Mouse (Mus musculus) T-helper 17 cell (primary cell): ENCODE results near the gene Lrtm1.

ENCODE experiments used
- in situ Hi-C, 2 experiments: fragments of 300-600 bp; cut with MboI, MseI; formaldehyde crosslinking; loops; 1 replicate in 1 of 2; 2 replicates in 1 of 2; pipeline ENCODE4 v1.15.1; 2025; ENCODE audit warnings: high pct_unique_total_duplicates in 2 of 2

Gene Lrtm1

DNA sequence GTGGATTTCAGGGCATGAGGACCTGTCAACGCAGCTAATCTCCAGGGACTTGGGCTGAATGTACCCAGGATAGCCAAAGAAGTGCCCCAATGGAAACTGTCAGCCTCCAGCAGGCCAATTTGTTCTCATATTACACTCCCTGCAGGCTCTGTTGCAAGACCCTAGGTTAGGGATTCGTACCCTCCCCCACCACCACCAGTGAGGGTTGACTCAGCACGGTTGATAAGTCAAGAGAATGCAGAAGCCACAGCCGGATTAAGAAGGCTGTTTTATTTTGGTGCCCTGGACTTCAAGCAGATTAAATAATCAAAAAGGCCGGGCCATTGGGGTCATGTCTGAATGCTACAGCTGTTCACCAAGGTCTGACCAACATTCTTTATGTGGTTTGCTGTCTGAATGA, at the start of gene Lrtm1:
Gene Lrtm1 (plus strand): TSS at position 326 of the 400 bp plus-strand sequence.
- in situ Hi-C loops: no loop called here

DNA sequence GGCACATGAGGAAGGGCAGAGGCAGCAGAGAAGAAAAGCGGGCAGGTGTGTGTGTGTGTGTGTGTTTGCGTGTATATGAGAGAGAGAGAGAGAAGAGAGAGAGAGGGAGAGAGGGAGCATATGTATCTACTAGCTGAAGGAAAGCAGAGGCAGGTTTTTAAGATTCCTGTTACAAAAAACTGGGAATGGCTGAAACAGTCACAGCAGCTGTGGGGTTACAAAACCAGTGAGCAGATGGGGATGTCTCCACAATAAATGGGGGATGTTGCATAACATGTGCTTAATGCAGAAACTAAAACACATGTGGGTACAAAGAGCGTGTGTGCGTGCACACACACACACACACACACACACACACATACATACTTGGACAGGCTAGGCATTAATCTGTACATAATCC, 48.8 kb upstream of the Lrtm1 start:
- in situ Hi-C loops: no loop called here

DNA sequence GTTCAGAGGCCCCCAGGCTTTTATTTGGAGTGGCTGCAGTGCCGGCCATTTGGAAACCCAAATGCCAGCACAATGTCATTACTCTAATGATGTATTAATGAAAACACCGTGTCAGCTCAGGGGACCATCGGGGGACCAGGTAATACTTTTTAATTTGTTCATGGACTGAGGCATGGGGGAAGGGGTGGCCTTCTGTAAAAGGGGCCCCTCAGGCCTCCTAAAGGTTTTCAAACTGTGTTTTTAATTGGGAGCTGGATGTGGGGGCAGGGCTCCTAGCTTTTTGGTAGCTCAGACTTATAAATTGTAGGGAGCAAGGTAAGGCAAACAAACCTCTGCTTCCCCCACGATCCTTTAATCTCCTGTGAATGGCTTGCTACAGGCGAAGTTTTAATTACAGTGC, 45.4 kb upstream of the Lrtm1 start:
- in situ Hi-C loops: no loop called here

DNA sequence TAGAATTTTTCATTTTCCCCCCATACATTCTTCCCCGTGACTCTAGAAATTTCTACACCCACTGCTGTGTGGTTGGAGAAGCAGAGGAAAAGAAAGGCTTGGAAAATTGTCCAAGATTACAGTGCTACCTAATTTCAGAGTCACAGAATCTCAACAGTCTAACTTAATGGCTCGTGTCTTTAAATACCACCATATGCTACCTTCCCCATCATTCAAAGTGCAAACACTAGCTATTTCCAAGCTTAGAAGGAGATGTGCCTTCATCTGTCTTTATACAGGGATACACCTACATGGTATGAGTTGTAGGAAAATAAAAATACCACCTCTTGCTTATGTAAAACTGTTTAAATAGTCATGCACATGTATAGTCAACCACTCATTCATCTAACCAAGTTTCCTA, 38.8 kb upstream of the Lrtm1 start:
- in situ Hi-C loops: no loop called here

DNA sequence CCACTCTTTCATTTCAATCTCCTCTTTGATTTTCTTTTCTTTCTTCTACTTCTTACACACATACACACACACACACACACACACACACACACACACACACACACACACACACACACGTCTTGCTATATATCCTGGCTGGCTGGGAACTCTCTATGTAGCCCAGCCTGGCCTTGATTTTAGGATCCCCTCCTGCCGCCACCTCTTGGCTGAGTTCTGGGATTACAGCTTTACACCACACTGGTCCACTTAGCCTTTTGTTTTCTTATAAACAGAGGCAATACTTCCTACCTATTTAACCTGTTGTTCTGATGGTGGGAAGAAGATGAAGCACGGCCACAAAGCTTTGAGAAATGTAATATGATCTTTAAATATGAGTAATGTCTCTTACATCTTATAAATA, 37.5 kb upstream of the Lrtm1 start:
- in situ Hi-C loops: no loop called here

DNA sequence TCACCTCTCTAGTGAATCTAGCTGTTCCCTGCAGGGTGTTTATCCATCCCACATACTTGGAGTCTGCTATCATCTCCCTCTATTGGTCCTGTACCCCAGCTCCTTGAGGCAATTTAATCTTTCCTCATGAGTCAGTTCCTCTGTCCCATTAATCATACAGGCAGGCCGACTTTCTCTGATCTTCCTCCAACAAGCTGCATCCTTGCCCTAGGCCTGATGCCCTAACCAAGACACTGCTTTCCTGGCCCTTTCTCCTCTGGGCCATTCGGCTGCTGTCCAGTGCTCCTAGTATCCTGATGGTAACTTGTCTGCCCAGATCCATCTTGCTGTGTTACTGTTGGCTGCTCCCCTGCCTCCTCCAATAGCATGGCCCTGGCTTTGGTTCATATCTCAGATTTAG, 33.7 kb upstream of the Lrtm1 start:
- in situ Hi-C loops: no loop called here

DNA sequence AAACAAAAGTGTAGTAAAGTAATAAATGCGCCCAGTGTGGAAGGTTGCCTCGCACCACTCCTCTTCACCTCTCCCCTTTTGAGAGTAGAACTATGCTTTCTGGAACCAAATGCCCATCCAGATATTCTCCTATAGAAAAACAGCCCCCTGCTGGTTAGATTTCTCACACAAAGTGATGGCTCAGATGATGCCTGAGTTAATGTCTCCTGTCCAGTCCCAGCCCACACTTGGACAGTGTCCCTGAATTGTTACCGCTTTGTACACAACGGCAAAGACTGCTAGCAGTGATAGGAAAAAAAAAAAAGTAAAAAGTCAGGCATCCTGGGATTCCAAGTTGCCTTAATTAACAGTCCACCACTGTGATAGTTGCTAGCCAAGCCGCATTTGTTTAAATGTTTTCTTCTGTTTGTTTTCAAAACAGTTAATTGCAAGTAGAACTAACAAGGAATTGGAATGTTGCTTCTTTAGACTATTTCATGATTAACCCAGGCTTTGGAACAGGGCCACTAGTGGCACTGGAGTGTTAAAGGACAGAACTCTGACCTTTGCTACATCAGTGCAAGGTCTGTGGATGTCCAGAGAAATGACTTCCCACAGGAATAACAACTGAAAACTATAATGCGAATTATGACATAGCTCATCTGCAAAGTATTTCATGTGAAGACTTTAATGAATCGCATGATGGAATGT, 29.7 kb upstream of the Lrtm1 start:
- in situ Hi-C loops: no loop called here

DNA sequence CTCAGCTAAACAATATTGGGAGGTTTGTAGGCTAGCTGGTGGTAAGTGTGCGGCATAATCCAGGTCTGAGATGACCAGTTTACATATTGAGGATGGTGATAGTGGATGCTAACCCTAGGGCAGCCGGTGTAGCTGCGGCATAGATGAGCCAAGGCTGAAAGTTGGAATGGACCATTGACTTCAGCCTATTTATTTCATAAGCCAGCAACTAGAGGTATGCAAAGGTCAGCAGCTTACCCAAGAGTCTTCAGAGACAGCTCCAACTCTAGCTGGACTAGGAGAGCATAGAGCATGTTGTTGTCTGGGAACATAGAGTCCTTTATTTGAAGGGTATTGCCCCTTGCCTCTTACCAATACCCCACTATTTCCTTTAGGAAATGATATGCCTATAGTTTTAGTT, 21.4 kb upstream of the Lrtm1 start:
- in situ Hi-C loops: loop anchor here in 1 of 2 experiments (10.0 kb wide), 1 partner anchor 782 kb away; no protein-coding TSS in a partner anchor

DNA sequence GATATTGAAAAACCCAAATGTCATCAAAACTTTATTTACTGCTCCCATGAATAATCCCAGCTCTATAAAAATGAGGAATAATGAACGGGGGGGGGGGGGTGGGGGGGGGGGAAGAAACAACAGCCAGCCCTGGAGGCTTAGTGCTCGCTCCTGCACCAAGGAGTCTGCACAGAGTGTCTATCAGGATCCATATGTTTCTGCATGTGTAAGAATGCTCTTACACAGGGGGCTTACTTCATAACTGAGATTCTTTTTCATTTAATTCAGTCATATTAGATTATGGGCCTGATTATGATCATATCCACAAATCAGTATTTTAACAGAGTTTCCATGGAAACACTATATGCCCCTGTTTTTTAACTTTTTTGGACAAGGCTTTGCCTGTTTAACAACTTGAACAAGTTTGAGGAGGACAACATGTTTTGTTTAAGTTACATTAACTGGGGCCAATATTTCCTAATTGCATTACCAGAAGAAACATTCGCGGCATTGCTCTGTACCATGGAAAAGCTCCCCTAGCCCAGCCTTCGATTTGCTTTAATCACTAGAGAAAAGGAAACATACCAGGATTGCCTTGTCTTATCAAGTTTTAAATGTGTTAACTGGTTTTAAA, 12.7 kb upstream of the Lrtm1 start:
- in situ Hi-C loops: no loop called here

DNA sequence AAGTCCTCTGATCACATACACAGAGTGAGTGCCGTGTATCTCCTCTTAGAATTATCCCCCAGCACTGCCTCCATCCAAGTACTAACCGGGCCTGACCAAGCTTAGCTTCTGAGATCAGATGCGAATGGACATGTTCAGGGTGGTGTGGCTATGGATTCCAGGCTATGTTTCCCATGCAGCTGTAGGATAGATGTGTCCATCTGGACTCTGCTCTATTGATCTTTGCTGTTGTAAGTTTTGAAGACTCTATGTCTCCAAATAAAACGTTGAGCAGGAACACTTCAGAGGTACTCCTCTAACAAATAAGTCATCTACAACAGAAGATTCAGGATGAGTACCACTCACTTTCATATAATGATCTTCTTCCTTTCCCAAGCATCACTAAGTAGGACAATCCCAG, 8.4 kb upstream of the Lrtm1 start:
- in situ Hi-C loops: no loop called here

DNA sequence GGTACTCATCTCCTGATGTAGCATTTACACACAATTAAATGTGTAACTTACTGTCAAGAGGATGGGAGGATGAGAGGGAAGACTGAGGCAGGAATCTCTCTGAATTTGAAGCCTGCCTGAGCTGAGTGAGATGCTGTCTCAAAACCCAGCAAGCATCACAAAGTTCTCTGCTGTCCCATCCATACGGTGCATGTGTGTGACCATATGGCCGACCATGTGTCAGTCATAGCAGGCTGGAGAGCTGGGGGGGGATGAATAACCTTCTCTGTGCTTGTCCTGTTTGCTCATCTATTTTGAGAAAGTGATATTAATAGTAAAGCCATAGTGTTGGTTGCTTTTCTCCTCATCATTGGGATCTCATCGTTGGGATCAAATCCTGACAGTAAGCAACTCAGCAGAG, 4.8 kb upstream of the Lrtm1 start:
- in situ Hi-C loops: no loop called here

DNA sequence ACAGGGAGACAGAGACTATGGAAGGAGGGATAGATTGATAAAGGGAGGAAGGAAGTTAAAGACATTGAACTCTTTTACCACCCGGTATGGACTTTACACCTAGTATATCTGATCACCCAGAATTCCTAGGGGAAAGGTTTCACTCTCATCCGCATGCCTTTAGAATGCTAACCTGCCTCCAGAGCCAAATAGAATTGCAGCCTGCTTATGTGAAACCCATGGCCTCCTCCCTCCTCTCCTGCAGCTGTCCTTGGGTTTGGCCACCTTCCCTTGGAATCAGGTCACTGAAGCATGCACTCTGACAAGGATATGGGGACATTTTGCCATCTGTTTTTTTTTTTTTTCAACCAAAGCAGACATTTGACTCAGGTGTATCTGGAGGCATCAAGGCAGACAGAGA, 3.3 kb upstream of the Lrtm1 start:
- in situ Hi-C loops: no loop called here

DNA sequence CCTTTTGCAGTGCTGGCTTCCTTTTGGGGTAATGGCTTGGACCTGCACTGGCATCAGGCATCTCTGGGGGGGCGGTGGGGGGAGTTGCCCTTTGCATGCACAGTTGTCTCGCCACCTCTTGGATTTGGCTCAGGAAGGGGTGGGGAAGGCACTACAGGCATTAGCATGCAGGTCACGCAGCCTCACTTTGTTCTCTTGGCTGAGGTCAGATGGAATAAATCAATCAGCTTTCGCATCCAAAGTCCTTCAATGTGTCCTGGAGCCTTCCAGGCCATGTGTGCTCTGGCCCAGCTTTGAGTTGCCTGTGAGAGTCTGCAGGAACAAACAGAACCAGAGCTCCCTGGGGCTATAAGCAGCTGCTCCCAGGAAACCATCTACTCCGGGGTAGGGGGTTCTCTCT, 2.1 kb upstream of the Lrtm1 start:
- in situ Hi-C loops: no loop called here

DNA sequence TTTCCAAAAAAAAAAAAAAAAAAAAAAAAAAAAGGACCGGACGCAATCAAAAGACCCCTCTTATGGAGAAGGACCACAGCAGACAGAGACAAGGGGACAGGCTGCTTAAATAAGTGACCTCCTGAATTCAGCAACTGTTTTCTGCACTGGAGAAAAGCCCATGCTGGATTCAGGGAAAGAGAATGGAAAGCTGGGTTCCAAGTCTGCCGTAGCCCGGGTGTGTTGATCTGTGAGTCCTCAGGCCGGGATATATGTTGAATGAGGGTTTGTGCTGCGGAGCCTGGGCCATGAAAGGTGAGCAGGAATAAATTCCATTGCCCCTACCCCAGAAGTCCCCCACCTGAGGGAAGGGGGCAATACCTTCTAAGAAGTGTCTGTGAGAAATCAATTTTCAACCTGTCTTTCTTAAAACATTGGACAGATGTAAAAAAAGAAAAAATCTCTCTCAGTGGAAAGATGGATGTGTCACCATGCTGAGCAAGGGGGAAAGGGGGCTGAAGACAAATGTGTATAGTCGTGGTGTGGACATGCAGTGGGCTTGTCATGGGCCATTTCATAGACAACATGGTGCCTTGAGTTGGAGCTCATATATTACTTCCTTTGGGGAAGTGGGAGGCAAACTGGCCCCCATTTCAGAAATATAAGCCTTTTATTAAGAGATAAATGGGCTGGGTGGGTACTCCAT, 450 bp downstream of the Lrtm1 start:
- in situ Hi-C loops: no loop called here

DNA sequence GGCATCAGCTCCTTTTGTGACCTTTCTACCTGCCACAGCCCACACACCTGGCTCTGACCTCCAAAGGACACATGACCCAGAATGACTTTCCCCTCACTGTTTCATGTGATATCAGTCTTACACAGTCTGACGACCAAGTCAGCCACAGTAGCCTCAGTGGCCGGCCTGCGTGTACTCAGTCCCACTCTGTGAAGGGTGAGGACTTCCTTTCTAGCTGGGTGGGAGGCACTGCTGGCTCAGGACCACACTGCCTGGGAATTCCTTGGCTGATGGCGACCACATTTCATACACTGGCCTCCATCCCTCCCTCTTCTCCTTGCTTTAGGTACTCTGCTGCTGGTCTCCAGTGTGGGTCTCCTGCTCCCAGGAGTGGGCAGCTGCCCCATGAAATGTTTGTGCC, 3.3 kb downstream of the Lrtm1 start:
- in situ Hi-C loops: no loop called here

DNA sequence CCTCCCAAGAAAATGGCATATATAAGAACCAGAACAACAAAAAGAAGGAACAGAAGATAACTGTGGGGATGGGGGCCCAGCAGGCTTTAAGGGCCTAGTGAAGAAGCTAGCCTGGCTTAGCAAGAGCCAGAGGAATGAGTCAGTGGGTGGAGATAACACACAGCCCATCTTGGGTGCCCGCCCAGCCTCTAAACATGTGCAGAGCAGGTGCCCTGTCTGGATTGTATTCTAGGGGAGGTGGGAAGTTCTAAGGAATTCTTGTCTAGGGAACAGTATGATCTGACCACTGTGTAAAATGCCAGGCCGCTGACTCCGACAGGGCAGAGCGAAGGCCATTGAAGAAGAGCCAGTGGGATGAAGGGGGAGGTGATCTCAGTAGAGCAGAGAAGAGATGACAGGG, 5.2 kb downstream of the Lrtm1 start:
- in situ Hi-C loops: no loop called here

DNA sequence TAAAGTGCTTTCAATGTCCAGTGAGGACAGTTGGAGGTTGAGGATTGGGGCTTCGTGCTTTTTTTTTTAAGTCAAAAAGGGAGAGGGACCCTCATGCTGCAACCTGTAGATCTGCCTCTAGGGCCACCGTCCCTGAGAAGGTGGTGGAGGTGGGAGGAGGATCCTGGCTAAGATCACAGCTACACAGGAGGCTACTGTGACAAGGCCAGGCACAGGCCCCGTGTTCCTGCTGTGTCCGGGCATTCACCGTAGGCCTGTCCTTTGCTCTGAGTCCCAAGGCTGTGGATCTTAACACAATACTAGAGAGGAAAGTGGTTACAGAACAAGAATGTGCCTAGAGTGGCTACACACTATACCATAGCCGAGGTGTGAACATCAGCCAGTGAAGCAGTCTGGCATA, 7.3 kb downstream of the Lrtm1 start:
- in situ Hi-C loops: no loop called here

DNA sequence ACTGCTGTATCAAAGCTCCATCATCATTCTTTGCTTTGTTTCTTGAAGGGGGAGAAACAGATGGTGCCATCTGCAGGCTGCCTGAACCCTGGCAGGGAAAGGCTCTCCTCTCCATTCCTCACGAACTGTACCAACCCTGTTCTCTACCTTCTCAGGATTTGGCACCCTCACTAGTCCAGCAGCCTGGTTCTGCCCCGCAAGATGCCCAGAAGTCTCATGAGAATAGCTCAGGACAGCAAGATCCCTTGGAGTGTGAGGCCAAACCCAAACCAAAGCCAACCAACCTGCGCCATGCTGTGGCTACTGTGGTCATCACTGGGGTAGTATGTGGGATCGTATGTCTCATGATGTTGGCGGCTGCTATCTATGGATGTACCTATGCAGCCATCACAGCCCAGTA, 9.3 kb downstream of the Lrtm1 start:
- in situ Hi-C loops: no loop called here

DNA sequence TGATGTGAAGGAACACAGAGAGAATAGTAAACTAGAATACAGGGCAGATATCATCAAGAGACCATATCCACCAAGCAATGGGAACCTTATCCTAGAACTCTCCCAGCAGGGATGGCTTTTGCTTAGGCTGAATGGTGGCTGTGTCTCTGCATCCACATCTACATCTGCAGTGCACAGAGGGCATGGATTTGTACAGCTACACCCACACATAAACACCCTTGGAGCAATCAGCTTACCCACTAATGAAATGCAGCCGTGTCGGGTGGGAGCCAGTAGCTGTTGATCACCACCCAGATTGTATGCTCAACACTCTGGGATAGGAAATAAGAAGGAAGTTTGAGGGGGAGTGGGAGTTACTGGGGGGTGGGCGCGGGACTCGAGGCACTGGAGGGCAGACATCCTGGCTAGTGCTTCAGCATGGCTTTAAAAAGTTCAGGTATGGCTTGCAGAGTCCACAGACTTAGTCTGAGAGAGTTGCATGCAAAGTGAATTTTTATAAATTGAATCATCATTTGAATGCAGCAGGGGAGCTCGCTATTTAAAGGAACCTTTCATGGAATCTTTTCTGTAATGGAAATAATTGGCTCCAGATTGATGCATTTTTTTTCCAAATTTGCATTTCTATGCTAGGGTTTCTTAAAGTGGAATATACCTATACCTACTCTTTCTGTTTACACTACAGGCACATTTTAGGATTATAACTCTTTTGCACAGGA, 10.5 kb downstream of the Lrtm1 start:
- in situ Hi-C loops: no loop called here

DNA sequence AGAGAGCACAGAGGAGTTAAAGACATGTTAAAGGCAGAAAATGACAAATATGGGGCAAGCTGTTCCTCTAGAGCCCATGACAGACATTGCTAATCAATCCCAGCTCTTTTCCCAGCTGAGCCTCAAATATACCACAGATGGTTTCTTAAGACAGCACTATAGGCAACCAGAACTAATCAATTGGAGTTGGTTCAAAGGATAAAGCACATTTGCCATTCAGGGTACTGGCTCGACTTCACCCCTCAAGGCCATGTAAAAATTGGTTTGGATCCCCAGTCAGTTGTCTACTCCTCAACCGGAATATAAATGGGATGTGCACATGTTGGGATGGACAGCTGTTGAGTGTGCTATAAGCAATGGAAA, 11.1 kb downstream of the Lrtm1 start:
- in situ Hi-C loops: no loop called here

DNA sequence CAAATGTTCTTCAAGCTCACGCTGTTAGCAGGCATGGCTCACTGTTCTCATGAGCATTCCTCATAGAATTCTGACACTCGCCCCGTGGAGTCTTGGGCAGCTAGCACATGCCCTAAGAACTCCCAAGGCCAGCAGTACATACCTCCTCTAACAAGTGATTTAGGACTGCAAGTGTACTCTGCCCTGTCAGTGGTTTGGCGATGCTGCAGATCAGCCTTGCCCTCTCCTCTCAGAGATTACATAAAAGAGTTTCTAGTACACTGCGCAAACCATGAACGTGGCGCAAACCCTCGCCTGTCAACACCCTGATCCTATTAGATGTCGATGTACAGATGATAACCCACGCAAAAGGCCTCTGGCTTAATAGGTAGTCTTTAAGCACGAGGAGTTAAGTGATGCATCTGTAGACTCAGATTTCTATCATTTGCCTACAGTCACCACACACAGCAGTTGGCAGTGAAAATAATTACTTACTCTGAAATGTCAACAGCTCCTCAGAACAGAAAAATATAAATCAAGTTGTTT, 11.9 kb downstream of the Lrtm1 start:
- in situ Hi-C loops: no loop called here

DNA sequence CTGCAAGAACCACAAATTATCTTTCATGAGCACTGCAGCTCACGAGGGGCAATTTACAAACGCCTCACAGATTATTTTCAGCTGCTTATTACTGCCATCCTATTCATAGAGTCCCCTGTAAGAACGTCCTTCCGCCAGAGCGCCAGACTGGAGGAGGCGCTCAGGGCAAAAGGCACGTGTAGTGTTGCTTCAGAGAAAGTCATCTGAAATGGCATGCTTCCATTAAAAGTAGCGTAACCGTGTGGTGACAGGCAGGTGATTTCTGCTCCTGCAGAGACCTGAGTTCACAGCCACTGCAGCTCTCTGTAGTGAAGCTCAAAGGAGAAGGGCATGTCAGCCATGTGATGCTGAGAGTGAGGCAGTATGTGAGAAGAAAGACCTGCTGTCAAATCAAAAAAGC, 12.5 kb downstream of the Lrtm1 start:
- in situ Hi-C loops: no loop called here
